Mouse (Mus musculus): ENCODE data around the gene Cuedc1.

Gene Cuedc1

DNA sequence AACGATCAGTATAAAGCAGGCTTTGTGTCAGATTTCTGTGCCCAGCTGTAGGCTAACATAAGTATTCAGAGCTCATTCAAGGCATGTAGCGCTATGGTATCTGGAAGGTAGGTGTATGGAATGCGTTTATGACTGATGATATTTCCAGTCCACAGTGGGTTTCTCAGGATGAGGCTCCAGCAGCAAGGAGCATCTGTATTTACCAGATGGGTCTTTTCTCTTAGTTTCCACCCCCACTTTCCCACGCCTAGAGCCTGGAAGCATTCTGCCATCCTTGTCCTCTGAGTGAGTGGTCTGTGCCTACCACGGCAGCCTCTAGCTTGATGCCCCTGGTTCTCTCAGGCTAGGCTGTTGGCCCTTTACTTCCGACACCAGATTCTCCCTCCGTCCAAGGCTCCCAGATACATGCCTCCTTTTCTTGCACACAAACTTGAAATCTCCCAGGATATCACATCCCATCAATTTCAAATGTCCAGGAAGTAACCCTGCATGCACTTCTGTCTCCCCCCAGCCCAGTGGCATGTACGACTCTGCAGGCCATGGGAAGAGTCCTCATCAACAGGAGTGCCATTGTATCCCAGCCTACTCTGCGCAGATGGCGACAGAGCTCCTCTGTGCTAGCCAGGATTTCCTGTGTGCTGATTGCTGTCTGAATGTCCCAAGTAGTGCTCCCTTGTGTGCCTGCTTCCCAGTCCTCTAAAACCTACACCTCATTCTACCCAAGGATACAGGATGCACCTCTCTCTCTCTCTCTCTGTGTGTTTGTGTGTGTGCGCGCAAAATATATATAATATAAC, 48.6 kb downstream of the Cuedc1 start:
- no peak for DNase-seq (ENCODE audit: low read depth, low spot score)

DNA sequence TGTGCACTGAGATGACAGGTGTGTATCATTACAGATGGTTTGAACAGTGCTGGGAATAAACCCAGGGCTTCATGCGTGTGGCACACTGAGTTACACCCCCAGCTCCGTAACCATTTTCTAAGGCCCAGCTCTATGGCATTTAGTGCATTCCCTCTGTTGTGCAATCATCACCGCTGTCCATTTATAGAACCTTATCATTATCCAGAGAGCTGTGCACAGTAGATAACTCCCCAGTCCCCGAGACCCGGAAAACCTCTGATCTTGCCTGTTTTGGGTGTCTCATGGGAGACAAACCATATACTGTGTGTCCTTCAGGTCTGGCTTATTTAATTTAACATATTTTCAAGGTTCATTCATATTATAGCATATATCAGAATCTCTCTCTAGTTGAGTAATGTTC, 49.5 kb downstream of the Cuedc1 start:
- no peak for DNase-seq (ENCODE audit: low read depth, low spot score)

DNA sequence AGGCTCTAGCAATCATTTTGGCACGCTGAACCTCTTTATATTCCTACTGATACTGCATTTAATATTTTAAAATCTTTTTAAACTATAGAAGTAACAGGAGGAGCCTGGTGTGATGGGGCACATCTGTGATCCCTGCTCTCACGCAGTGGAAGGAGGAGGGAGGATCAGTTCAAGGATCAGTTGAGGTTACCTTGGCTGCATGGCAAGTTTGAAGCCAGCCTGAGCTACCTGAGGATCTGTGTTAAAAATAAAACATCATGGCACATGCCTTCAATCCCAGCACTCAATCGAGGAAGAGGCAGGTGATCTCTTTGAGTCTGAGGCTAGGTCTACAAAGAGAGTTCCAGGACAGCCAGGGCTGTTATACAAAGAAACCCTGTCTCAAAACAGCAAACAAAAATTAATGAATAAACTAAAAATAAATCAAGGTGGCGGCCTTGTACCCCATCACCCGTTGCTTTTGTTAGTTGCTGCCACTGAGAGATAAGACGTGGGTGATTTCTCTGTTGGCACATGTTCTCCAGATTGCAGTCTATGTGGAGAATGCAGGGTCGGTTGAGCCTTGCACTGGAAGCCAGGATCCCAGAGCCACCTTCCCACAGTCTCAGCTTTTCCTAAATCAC, 50.3 kb downstream of the Cuedc1 start:
- DNase-seq (ENCODE audit: low read depth, low spot score), result no peak

DNA sequence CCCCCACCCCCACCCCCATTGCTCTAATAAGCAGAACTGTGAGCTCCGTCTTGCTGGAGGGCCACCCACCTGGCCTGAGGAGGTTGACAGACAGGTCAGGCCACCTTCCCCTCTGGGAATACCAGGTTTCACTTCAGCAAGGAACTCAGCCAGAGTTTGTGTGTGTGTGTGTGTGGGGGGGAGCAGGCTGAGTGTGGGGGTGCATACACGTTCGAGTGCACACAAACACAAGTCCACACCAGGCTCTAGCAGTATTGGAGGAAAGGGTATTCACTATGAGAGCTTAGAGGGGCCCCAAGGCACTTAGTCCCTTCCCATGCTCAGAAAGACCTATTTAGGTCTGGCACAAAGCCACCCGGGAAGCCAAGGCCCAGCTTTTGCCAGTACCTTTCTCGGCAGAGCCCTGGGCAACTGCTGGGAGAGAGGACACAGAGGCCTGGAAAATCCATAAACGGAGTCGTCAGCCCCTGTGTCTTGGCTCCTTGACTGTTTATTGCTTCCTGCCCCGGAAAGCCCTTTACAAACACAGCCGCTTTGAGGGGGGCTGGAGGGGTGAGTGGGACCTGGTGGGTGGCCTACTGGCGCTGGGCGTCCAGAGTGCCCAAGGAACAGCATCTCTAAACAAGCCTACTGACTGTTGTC, 50.9 kb downstream of the Cuedc1 start:
- no peak for DNase-seq (ENCODE audit: low read depth, low spot score)

DNA sequence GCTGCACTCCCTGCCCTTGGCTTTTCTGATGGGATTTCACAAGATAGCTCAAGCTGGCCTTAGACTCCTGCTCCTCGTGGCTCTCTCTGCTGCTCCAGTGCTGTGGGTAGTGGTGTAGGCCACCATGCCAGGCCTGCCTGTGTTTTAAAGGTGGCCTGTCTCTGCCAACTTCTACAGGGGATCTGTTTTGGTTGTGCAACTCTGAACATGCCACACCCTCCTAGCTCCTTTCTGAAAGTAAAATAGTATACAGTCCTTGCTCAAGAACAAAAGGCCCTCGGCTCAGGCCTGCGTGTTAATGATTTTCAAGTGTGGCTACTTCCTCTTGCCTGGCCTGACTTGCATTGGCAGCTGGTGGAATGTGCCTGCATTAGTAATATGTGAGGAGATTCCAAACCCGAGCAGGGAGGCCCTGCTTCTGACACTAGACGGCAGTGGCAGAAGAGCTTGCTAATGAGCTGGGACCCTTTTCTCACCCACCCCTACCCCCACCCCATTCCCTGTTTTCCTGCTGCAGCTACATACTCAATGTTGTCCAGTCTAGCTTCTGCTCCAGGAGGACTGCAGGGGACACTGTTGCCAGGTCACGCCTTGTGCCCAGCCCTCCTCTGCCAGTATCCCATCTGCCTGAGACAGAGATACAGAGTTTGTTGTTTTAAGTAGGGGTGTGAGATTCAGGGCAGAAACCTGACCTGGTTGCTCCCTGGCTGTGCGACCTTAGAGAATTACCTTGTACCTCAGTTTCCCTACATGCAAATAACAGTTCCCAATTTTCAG, 53.7 kb downstream of the Cuedc1 start:
- no peak for DNase-seq (ENCODE audit: low read depth, low spot score)

DNA sequence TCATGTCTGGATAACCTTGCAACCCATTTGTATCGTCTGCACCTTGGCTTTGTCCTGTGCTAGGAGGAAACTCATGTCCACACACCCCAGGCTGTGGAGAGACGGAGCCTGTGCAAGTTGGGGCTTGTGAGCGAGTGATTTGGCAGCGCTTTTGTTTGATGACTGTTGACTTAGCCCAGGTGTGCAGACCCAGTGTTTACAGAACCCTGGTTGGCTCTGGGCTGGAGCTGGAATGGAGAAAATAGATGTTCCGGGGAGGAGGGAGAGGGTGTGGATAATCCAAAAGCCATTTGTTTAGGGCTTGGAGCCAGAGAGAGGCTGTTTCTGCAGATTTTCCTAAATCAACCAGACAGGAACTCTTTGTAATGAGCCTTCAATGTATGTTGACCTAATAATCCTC, 56.0 kb downstream of the Cuedc1 start:
- no peak for DNase-seq (ENCODE audit: low read depth, low spot score)

- no peak for DNase-seq (ENCODE audit: low read depth, low spot score)
Measured at GRCm38 (mm10) chr11:88154500-88154899, 56.6 kb downstream of the Cuedc1 start.

DNA sequence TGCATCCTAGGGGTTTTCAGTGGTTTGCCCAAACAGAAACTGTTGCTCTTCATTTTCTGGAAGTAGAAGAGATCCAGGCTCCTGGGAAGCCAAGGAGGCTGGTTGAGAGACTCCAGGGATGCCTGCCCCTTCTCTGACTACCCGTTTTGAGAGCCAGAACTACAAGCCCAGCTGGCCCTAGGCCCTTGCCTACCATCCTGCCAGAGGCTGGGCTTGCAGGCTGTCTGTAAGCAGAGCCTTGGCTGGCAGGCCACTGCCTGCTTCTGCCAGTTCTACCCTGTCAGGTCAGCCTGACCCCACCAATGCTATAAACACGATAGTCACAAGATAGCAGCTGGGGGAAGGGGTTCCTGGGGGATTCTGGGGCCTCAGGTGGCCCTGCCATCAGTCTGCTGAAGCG, 57.6 kb downstream of the Cuedc1 start:
- DNase-seq (ENCODE audit: low read depth, low spot score), result no peak

- DNase-seq (ENCODE audit: low read depth, low spot score), result no peak
Measured at GRCm38 (mm10) chr11:88155998-88156397, 58.1 kb downstream of the Cuedc1 start.

- no peak for DNase-seq (ENCODE audit: low read depth, low spot score)
Measured at GRCm38 (mm10) chr11:88156403-88156802, 58.5 kb downstream of the Cuedc1 start.

- no peak for DNase-seq (ENCODE audit: low read depth, low spot score)
Measured at GRCm38 (mm10) chr11:88158842-88159246, 61.0 kb downstream of the Cuedc1 start.

DNA sequence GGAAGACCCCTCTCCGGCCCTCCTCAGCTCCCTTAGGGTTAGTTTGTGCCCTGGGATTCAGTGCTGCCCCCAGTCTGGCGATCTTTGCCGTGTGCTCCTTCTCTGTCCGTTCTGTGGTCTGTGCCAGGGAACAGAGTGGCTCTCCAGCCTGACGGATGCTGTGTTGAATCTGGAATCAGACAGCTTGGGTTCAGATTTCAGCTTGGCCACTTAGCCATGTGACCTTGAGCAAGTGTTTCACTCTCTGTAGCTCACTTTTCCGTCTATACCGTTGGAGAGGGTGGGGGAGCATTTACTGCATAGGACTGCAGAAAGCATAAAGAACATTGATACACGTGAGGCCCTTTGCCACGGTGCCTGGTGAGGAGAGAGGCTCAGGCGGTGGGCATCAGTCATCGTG, 61.5 kb downstream of the Cuedc1 start:
- DNase-seq (ENCODE audit: low read depth, low spot score), result no peak

- no peak for DNase-seq (ENCODE audit: low read depth, low spot score)
Measured at GRCm38 (mm10) chr11:88160316-88160715, 62.5 kb downstream of the Cuedc1 start.

DNA sequence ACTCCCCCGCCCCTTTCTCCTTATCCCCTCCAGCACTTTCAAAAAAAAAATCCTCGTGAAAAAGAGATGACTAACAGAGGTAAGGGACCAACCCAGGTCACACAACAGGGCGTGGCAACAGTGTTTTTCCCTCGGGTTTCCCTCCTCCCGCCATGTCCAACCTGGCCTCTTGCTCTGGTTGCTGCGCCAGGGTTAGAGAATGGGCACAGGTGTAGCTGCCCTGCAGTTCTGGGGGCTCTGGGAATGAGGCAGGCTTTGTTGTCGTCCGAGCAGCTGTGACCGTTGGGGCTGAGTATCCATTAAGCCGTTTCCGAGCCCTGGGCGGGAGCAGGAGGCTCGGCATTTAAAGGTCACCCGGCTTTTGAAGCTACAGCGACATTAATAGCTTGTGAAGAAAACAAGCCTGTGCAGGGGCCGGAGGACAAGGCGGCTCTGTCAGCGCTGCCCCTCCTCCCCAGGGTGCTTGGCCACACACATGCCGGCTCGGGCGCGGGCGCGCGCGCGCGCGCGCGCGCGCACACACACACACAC, 63.3 kb downstream of the Cuedc1 start:
- peak; percentile 66 for DNase-seq (ENCODE audit: low read depth, low spot score)

GRCm38 (mm10) chr11:88161651-88162362, 63.9 kb downstream of the Cuedc1 start:
- peak; percentile 90 for DNase-seq (ENCODE audit: low read depth, low spot score)

DNA sequence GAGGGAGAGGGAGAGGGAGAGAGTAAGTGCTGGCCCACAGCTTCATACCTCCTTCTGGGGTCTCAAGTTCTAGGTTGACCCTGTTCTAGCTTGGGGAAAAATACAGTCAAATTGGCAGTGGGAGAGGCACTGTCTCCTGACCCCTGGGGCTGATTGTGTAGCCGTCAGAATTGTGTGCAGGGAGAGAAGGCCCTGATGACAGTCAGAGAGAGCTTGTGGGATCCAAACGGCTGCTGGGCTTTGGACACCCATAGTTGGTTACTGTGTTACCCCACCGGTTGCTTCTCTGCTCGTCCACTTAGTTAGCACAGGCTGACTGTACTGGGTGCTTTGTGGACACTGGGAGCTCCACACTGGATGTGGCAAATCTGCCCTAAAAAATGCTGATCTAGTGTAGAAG, 64.9 kb downstream of the Cuedc1 start:
- no peak for DNase-seq (ENCODE audit: low read depth, low spot score)

DNA sequence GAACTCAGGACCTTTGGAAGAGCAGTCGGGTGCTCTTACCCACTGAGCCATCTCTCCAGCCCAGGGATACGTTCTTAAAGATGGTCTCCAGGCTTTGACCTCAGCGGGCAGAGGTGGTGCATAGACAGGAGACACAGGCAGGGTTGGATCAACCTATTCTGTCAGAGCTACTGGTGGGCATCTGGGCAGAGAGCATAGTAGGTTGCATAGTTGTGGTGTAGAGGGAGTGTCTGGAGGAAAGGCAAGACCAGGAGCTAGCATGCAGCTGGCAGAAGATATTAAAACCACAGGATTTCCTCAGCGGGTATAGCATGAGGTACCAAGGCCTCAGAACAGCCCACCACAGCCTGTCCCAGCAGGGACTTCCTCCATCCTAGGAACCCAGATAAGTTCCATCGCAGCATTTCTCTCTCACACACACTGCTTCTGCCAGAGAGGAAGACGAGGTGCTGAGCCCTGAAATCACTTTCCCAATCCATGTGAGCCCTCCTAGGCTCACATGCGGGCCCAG, 66.4 kb downstream of the Cuedc1 start:
- no peak for DNase-seq (ENCODE audit: low read depth, low spot score)

- DNase-seq (ENCODE audit: low read depth, low spot score), result peak; percentile 67
Measured at GRCm38 (mm10) chr11:88164801-88165377, 67.0 kb downstream of the Cuedc1 start.

- DNase-seq (ENCODE audit: low read depth, low spot score), result no peak
Measured at GRCm38 (mm10) chr11:88165683-88166364, 68.0 kb downstream of the Cuedc1 start.

- DNase-seq (ENCODE audit: low read depth, low spot score), result no peak
Measured at GRCm38 (mm10) chr11:88166471-88166870, 68.6 kb downstream of the Cuedc1 start.
